Mouse (Mus musculus): Measurements from ENCODE around the gene Nol10. TPM values are rescaled to one million over a fixed set of nuclear protein-coding genes. Genes with fewer than 3 reads are reported as not detected.

Gene Nol10
- polyA plus RNA-seq, 1 experiment, result 8.7 TPM

- DNase-seq (ENCODE audit: low spot score), result no peak
Observed at GRCm38 (mm10) chr12:17360650-17361049, 12.4 kb downstream of the Nol10 start.

- no peak for DNase-seq (ENCODE audit: low spot score)
Observed at GRCm38 (mm10) chr12:17362316-17362715, 14.1 kb downstream of the Nol10 start.

DNA sequence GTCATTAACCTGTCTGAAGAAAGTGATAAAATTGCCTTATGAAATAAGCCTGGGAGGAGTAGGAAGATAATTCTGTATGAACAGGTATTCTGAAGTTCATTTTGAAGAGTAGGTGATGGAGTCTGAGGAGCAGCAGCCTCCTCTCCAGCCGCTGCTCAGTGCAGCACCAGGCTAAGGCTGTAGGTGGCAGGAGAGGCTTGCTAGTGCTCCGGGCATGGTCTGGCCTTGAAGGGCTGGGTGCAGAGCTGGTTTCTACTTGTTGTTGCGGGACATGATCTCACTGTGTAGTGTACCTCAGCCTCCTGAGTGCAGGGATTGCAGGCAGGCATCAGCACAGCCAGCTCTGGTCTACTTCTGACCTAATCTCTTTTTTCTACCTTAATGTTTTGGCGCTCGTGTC is 18.7 kb downstream of the Nol10 start:
- no peak for DNase-seq (ENCODE audit: low spot score)

DNA sequence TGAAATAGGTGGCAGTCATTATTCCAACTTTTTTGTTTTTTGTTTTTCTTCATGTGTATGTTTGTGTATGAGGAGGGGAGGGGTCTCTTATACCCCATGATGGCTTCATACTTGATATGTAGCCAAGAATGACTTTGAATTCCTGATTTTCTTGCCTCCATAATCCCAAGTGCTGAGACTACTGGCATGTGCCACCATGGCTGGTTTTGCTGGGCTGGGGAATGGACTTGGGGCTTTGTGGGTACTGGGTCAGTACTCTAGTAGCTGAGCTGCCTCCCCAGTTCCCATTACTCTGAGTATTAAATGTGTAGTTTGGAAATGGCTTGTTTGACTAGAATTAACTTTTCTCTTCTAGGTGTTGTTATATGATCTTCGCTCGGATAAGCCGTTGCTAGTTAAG is 20.9 kb downstream of the Nol10 start:
- DNase-seq (ENCODE audit: low spot score), result no peak

- DNase-seq (ENCODE audit: low spot score), result no peak
Observed at GRCm38 (mm10) chr12:17369551-17370325, 21.5 kb downstream of the Nol10 start.

- DNase-seq (ENCODE audit: low spot score), result no peak
Observed at GRCm38 (mm10) chr12:17371589-17372235, 23.5 kb downstream of the Nol10 start.

DNA sequence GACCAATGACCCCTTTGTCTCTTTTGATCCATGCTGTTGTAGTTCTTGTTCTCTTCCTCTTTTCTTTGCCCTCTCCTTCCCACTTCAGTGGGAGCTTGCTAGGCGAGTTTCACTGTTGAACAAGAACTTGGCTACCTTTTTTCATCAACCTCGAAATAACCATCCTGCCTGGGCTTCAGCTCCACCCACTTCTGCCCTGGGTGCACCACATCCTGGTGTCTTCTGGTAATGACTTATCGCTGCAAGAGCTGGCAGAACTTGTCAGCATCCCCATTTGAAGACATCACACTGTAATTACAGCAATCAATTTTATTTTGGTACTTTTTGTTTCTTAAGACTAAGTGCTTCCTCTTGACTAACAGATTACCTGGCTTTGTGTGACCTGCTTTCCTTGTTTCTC is 24.4 kb downstream of the Nol10 start:
- DNase-seq (ENCODE audit: low spot score), result no peak

DNA sequence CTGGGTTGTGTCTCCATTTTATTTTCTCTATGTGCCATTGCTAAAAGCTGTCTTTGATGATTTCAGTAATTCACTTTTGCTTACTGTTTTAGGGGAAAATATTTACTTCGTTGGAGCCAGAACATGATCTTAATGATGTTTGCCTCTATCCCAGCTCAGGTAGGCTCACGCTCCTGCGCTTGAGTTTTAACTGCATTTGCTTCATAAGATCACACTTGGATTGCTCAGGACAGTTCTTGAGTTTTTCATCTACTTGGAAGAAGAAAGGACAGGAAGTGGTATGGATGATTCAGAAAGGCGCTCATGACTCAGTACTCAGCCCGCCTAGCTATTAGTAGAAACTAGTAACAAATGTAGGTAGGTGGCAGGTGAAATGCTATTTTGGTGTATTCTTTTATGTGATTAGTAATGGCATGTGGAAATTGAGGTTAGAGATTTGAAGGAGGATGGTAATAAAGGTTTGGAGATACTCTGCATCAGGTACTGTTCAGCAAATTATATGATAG is 25.3 kb downstream of the Nol10 start:
- DNase-seq (ENCODE audit: low spot score), result no peak

DNA sequence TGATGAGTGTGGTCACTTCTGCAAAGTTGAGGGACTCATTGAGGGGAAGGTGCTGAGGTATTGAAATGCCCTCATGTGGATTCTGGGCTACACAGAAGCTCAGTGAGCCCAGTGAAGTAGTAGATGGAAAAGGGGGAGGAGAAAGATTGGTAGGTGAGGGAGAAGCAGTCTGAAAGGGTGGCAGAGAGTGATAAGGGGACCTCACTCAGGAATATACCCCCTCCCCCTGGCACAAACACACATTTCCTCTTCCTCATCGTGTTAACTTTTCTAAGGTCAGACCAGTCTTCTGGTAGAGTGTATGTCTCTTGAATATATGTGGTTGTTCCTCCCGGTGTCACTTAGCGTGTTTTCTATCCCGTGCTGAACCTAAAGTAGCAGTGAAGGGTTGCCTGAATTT is 27.0 kb downstream of the Nol10 start:
- no peak for DNase-seq (ENCODE audit: low spot score)

- DNase-seq (ENCODE audit: low spot score), result no peak
Observed at GRCm38 (mm10) chr12:17376521-17376920, 28.3 kb downstream of the Nol10 start.

GRCm38 (mm10) chr12:17380991-17381390 is 32.7 kb downstream of the Nol10 start:
- DNase-seq (ENCODE audit: low spot score), result no peak

- no peak for DNase-seq (ENCODE audit: low spot score)
Observed at GRCm38 (mm10) chr12:17382759-17383158, 34.5 kb downstream of the Nol10 start.

GRCm38 (mm10) chr12:17386896-17387295 is 38.6 kb downstream of the Nol10 start:
- no peak for DNase-seq (ENCODE audit: low spot score)

DNA sequence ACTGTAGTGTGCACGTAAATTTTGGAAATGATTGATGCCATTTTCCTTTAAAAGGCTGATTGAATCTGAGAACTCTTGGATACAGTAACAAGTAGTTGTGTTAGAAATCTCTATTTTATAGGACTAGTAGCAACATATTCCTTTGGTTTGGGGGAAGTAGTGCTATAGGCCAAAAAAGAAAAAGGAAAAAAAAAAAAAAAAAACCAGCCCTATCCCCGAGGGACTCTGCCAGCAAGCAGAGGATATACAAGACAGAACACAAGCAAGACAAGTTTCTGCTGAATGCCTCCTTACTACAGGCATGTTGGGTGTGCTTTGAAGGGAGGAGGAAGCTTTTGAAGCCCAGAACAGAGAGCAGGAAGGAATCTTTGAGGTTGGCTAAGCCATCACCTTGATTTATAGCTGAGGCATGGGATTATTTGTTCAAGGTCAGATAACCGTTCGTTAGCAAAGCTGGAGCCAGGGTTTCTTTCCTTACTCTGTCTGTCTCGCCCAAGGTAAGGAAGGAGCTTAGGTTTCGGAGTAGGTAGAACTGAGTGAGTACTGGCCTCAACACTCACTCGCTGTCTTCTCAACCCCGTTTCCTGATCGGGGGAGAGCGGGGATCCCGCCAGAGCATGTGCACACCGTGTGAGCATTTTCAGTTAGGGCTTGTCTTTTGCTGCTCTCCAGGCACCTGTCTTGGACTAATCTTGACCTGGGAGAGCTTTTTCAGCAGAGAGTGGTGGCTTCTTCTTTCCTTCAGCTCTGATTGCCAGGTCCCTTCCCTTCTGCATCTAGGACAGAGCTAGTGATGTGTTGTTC is 39.3 kb downstream of the Nol10 start:
- DNase-seq (ENCODE audit: low spot score), result no peak

DNA sequence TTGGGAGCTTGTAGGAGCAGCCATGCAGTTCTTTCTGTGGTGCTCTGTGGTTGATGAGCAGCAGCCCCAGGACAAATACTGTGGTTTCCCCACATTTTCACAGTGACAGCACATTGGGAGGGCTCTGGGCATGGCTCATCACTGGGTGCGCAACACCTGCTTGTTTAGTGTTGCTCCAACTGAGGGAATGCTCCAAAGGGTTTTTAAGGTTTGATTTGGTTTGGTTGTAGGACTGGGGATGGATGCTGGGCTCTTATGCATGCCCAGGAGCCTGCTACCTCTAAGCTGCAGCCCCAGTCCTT is 39.8 kb downstream of the Nol10 start:
- DNase-seq (ENCODE audit: low spot score), result no peak

- no peak for DNase-seq (ENCODE audit: low spot score)
Observed at GRCm38 (mm10) chr12:17390036-17390435, 41.8 kb downstream of the Nol10 start.

GRCm38 (mm10) chr12:17390510-17390909 is 42.3 kb downstream of the Nol10 start:
- no peak for DNase-seq (ENCODE audit: low spot score)

DNA sequence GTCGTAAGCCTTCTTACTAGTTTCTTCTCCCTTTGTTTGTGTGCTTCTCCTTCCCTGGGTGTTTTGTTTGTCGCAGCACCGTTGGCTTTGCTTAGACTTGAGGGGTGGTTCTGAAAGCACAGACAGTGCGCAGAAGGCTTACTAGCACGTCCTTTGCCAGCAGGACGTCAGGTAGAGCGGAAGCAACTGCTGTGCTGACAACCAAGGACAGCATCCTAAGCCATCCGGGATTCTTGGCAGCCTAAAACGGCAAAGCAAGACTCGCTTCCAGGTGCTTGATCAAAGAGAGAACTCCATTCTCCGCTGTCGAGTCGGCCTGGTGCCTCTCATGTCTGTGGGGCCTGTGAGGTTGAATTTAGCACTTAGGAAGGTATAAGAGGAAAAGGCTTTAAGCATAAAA is 44.9 kb downstream of the Nol10 start:
- no peak for DNase-seq (ENCODE audit: low spot score)

GRCm38 (mm10) chr12:17397150-17397549 is 48.9 kb downstream of the Nol10 start:
- DNase-seq (ENCODE audit: low spot score), result no peak

DNA sequence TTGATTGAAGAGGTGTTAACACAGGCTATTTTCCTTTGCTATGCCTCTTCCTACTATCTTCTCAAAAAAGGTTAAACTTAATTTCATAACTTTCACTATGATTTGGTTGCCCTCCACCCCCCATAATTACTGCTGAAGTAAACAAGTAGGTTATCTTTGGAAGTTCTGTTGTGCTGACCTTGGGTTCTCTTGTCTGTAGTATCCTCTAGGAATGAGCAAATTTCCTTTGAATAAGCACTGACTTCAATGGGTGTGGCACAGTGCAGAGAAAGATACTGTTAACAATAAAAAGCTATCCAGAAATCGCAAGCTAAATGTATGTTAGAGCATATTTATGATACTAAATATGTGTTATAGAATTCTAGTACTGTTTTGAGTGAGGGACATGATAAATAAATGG is 53.2 kb downstream of the Nol10 start:
- no peak for DNase-seq (ENCODE audit: low spot score)

DNA sequence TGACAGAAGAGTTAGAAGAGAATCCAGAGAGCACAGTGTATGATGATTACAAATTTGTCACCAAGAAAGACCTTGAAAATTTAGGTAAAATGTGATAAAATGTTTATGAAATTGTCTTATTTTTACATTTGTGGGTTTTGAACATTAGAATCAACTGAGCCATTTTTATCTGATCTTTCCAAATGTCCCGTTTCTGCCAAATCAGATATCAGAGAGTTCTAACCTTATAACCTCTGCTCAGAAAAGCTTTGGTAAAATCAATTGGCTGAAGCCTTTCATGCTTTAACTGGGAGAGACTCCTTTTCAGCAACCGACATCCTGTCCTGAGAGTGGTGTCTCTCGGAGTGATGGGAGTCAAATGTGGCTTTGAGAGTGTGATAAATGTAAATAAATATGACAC is 53.9 kb downstream of the Nol10 start:
- DNase-seq (ENCODE audit: low spot score), result no peak

- no peak for DNase-seq (ENCODE audit: low spot score)
Observed at GRCm38 (mm10) chr12:17403998-17404397, 55.7 kb downstream of the Nol10 start.

GRCm38 (mm10) chr12:17406825-17407224 is 58.6 kb downstream of the Nol10 start:
- DNase-seq (ENCODE audit: low spot score), result no peak

Measured in urinary bladder, adult 2 months (tissue).